In the genomic region with DNA sequence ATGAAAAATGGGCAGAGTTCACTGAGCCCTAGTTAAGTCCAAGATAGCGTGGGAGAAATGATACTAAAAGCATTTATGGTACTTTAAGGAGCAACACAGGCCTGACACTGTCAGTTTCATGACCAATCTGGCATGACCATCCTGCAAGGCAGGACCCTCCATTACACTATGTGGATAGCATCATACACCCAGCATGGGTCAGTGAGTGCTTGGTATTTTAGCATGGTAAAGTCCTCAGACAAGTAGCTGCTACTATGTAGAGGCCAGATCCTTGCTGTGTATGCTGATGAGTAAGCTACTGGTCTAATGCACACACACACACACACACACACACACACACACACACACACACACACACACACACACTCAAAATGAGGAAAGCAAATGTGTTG, we compare ENCODE assay signal across 28 mouse cellular contexts.
A peak's percentile ranks its signal among the peaks of the same experiment; 100 is the strongest.
DNase-seq lines count a peak whose midpoint lies in the region; ATAC-seq and TF ChIP-seq lines count a peak whose summit lies in the region.
"Had no signal": no experiment of that assay in that cellular context is flagged by ENCODE, and none has a peak within 500 bp of the region (broad histone marks: within the 10 kb centered on the region; RNA-seq: fewer than 3 reads in every experiment).

No protein-coding gene starts in this region.

- no peaks in the 10 kb centered on the region for H3K9me3 ChIP-seq in hindbrain, embryonic 16.5 days (ENCODE audit: control insufficient read depth, low read length)
- H3K9me3 ChIP-seq in hindbrain, embryonic 12.5 days (replicated peaks) = no peaks in the 10 kb centered on the region
- H3K9me3 ChIP-seq in kidney, embryonic 14.5 days (ENCODE audit: control insufficient read depth, low read length) = no peaks in the 10 kb centered on the region
- H3K9me3 ChIP-seq in kidney, postnatal 0 days (replicated peaks; ENCODE audit: low read length) = no peaks in the 10 kb centered on the region
- H3K9me3 ChIP-seq: embryonic facial prominence, embryonic 13.5 days; embryonic facial prominence, embryonic 15.5 days; forebrain, embryonic 10.5 days; forebrain, embryonic 12.5 days; forebrain, embryonic 15.5 days had no signal

- no peak for DNase-seq in kidney, postnatal 36 days
- no peak for DNase-seq in kidney, postnatal 0 days (ENCODE audit: low spot score)
- DNase-seq in kidney, adult 18-20 months = no peak
- DNase-seq in Patski (ENCODE audit: low read depth, low spot score) = peak; percentile 38
- no peak for DNase-seq in lung, postnatal 25 days (ENCODE audit: low spot score)
- DNase-seq: adrenal gland, adult 2 months; adrenal gland, postnatal 10 days; adrenal gland, postnatal 25 days; B cell, adult 2 months; cerebellum, adult 11 months; cerebellum, adult 18-20 months; cerebellum, adult 8-10 months; cerebellum, adult 9-11 months; cerebellum, postnatal 14 days; cerebellum, postnatal 36 days; embryo, embryonic 11 days had no signal

- ATAC-seq in hindbrain, embryonic 16.5 days = 0 out of 2 replicates have a peak, but pooled peaks have one; percentile 24
- no peak for ATAC-seq in hindbrain, embryonic 12.5 days (ENCODE audit: low FRiP score)
- ATAC-seq in kidney, embryonic 14.5 days (ENCODE audit: low FRiP score, low TSS enrichment) = peak; percentile 62; the same call in 1 of the 2 replicates
- peak; percentile 65; the same call in 1 of the 2 replicates for ATAC-seq in kidney, postnatal 0 days (replicated peaks; ENCODE audit: low FRiP score, low read depth)
- peak; percentile 53 for ATAC-seq in Patski
- ATAC-seq: CD4-positive, CD25-positive, alpha-beta regulatory T cell, adult 4 months; forebrain, embryonic 15.5 days had no signal

- POLR2A ChIA-PET in Patski (lab: Charles Lee) = no interaction called here

- no peaks in the 10 kb centered on the region for H3K4me1 ChIP-seq in hindbrain, embryonic 16.5 days (ENCODE audit: control insufficient read depth, insufficient read depth, low read depth, low read length)
- H3K4me1 ChIP-seq in hindbrain, embryonic 12.5 days = no peaks in the 10 kb centered on the region
- H3K4me1 ChIP-seq in kidney, embryonic 14.5 days (ENCODE audit: control insufficient read depth, insufficient read depth, low read length) = no peaks in the 10 kb centered on the region
- H3K4me1 ChIP-seq in kidney, postnatal 0 days (replicated peaks; ENCODE audit: insufficient read depth, low read length) = no peaks in the 10 kb centered on the region
- H3K4me1 ChIP-seq: embryonic facial prominence, embryonic 13.5 days; embryonic facial prominence, embryonic 15.5 days; forebrain, embryonic 10.5 days; forebrain, embryonic 12.5 days; forebrain, embryonic 15.5 days had no signal

- no peaks in the 10 kb centered on the region for H3K36me3 ChIP-seq in hindbrain, embryonic 16.5 days (ENCODE audit: control insufficient read depth, insufficient read depth, low read length)
- H3K36me3 ChIP-seq in hindbrain, embryonic 12.5 days = no peaks in the 10 kb centered on the region
- no peaks in the 10 kb centered on the region for H3K36me3 ChIP-seq in kidney, embryonic 14.5 days (ENCODE audit: control insufficient read depth, insufficient read depth, low read length)
- H3K36me3 ChIP-seq in kidney, postnatal 0 days (ENCODE audit: insufficient read depth, low read length) = no peaks in the 10 kb centered on the region
- H3K36me3 ChIP-seq: embryonic facial prominence, embryonic 13.5 days; embryonic facial prominence, embryonic 15.5 days; forebrain, embryonic 10.5 days; forebrain, embryonic 12.5 days; forebrain, embryonic 15.5 days; G1E had no signal

- 79% methylated on average over 1 of the region's 1 CpGs for WGBS in hindbrain, embryonic 16.5 days
- WGBS in hindbrain, embryonic 12.5 days = 78% methylated on average over 1 of the region's 1 CpGs
- WGBS in kidney, embryonic 14.5 days = 55% methylated on average over 1 of the region's 1 CpGs
- 33% methylated on average over 1 of the region's 1 CpGs for WGBS in kidney, postnatal 0 days

- no peak for TF ChIP-seq CTCF in kidney, postnatal 0 days (IDR thresholded peaks at IDR 0.05; ENCODE audit: low read depth)
- no peak for TF ChIP-seq CTCF in Patski (IDR thresholded peaks at IDR 0.05)

- no peak overlapping the region for H3K27ac ChIP-seq in hindbrain, embryonic 16.5 days (ENCODE audit: low read depth, low read length)
- H3K27ac ChIP-seq in hindbrain, embryonic 12.5 days = no peak overlapping the region
- no peak overlapping the region for H3K27ac ChIP-seq in kidney, embryonic 14.5 days (ENCODE audit: low read depth, low read length)
- H3K27ac ChIP-seq in kidney, postnatal 0 days = no peak overlapping the region
- H3K27ac ChIP-seq: embryonic facial prominence, embryonic 13.5 days; embryonic facial prominence, embryonic 15.5 days; forebrain, embryonic 10.5 days; forebrain, embryonic 12.5 days; forebrain, embryonic 15.5 days had no signal

- no peaks in the 10 kb centered on the region for H3K27me3 ChIP-seq in hindbrain, embryonic 16.5 days (replicated peaks; ENCODE audit: control insufficient read depth, insufficient read depth, low read length)
- no peaks in the 10 kb centered on the region for H3K27me3 ChIP-seq in hindbrain, embryonic 12.5 days
- no peaks in the 10 kb centered on the region for H3K27me3 ChIP-seq in kidney, embryonic 14.5 days (ENCODE audit: control insufficient read depth, insufficient read depth, low read length)
- no peaks in the 10 kb centered on the region for H3K27me3 ChIP-seq in kidney, postnatal 0 days (ENCODE audit: insufficient read depth, low read length)
- H3K27me3 ChIP-seq in Patski = peaks cover 5% of the 10 kb centered on the region
- H3K27me3 ChIP-seq: CH12.LX; embryonic facial prominence, embryonic 13.5 days; embryonic facial prominence, embryonic 15.5 days; forebrain, embryonic 12.5 days; forebrain, embryonic 15.5 days had no signal

- in situ Hi-C loops in Patski (cut with MboI; ENCODE audit: low pct_unique_long_range_greater_than_20kb) = no loop called here

- CTCF ChIA-PET in Patski (lab: Charles Lee) = no interaction called here

- no peak overlapping the region for H3K9ac ChIP-seq in hindbrain, embryonic 16.5 days (ENCODE audit: low read depth, low read length)
- H3K9ac ChIP-seq in hindbrain, embryonic 12.5 days = no peak overlapping the region
- H3K9ac ChIP-seq in kidney, embryonic 14.5 days (ENCODE audit: low read depth, low read length) = no peak overlapping the region
- no peak overlapping the region for H3K9ac ChIP-seq in kidney, postnatal 0 days (ENCODE audit: low read depth, low read length)
- H3K9ac ChIP-seq: embryonic facial prominence, embryonic 13.5 days; embryonic facial prominence, embryonic 15.5 days; forebrain, embryonic 12.5 days; forebrain, embryonic 15.5 days had no signal

- no peak overlapping the region for H3K4me2 ChIP-seq in hindbrain, embryonic 16.5 days (ENCODE audit: low read length)
- no peak overlapping the region for H3K4me2 ChIP-seq in hindbrain, embryonic 12.5 days (replicated peaks)
- no peak overlapping the region for H3K4me2 ChIP-seq in kidney, embryonic 14.5 days (replicated peaks; ENCODE audit: low read depth, low read length)
- no peak overlapping the region for H3K4me2 ChIP-seq in kidney, postnatal 0 days (ENCODE audit: low read length)
- H3K4me2 ChIP-seq: embryonic facial prominence, embryonic 13.5 days; embryonic facial prominence, embryonic 15.5 days; forebrain, embryonic 12.5 days; forebrain, embryonic 15.5 days had no signal

- H3K4me3 ChIP-seq in hindbrain, embryonic 16.5 days (ENCODE audit: low read length) = no peak overlapping the region
- no peak overlapping the region for H3K4me3 ChIP-seq in hindbrain, embryonic 12.5 days
- H3K4me3 ChIP-seq in kidney, embryonic 14.5 days (ENCODE audit: low read length) = no peak overlapping the region
- H3K4me3 ChIP-seq in kidney, postnatal 0 days (replicated peaks; ENCODE audit: low read depth, low read length) = no peak overlapping the region
- H3K4me3 ChIP-seq: embryonic facial prominence, embryonic 13.5 days; embryonic facial prominence, embryonic 15.5 days; erythroblast, embryonic 14.5 days; forebrain, embryonic 10.5 days; forebrain, embryonic 12.5 days; forebrain, embryonic 15.5 days had no signal
